Mouse (Mus musculus) hindbrain, postnatal 0 days (tissue): ENCODE results near the gene Swsap1. TPM values are rescaled to one million over a fixed set of nuclear protein-coding genes. Genes with fewer than 3 reads are reported as not detected.

Experiments
- ATAC-seq: fragments of 200-750 bp; cut with Nextera tagmentation; 2 replicates; pipeline ENCODE4 v1.8.0; 2017; ENCODE audit warnings: mild to moderate bottlenecking, moderate TSS enrichment, moderate library complexity
- DNase-seq: peaks from one replicate; pipeline ENCODE4 v3.0.0-alpha.2; 2015; ENCODE audit warnings: low spot score
- H3K27ac ChIP-seq: fragments of 300-500 bp; sonication (generic); 2 replicates; pipeline ENCODE4 v1.5.1; 2014; ENCODE audit warnings: mild to moderate bottlenecking
- H3K27me3 ChIP-seq: fragments of 300-500 bp; sonication (generic); 2 replicates; pipeline ENCODE4 v1.6.1; 2014; ENCODE audit warnings: low read length, mixed read lengths; ENCODE audit not compliant: insufficient read depth
- H3K36me3 ChIP-seq: fragments of 300-500 bp; sonication (generic); 2 replicates; pipeline ENCODE4 v1.6.1; 2014; ENCODE audit warnings: low read length, mixed read lengths; ENCODE audit not compliant: insufficient read depth
- H3K4me1 ChIP-seq: fragments of 300-500 bp; sonication (generic); 2 replicates; pipeline ENCODE4 v1.6.1; 2014; ENCODE audit warnings: antibody characterized with exemption, low read length, mixed read lengths; ENCODE audit not compliant: insufficient read depth
- H3K4me2 ChIP-seq: fragments of 300-500 bp; sonication (generic); 2 replicates; pipeline ENCODE4 v1.6.1; 2014; ENCODE audit warnings: low read depth, mild to moderate bottlenecking, low read length, moderate library complexity, mixed read lengths
- H3K4me3 ChIP-seq: fragments of 300-500 bp; sonication (generic); 2 replicates; pipeline ENCODE4 v1.5.1; 2014; ENCODE audit warnings: low read length
- H3K9ac ChIP-seq: fragments of 300-500 bp; sonication (generic); replicated peaks from 2 replicates; pipeline ENCODE4 v1.6.1; 2014; ENCODE audit warnings: mild to moderate bottlenecking, low read length, moderate library complexity, mixed read lengths
- H3K9me3 ChIP-seq: fragments of 300-500 bp; sonication (generic); 2 replicates; pipeline ENCODE4 v1.6.1; 2016; ENCODE audit warnings: low read length, mixed read lengths
- CTCF ChIP-seq: IDR thresholded peaks from 2 replicates; pipeline ENCODE4 v1.5.1; 2016; ENCODE audit warnings: antibody characterized with exemption, control low read depth, low read depth
- WGBS: fragments of 180-500 bp; shearing (Covaris S2); extraction: QIAGEN DNeasy Blood & Tissue Kit; methylation state at CpG from one replicate; pipeline ENCODE4 v1.1.7; 2014; 5-methylcytosine and 5-hydroxymethylcytosine counted together
- polyA plus RNA-seq: library from polyadenylated mRNA; unstranded; fragments of >200 nt; fragmentation: Nextera tagmentation; extraction: Ambion mirVana; gene quantifications from 2 replicates; pipeline ENCODE4 v1.2.1, GENCODE M21; 2015
- total RNA-seq: library from RNA; depleted of rRNA; stranded (reverse); fragments of >200 nt; gene quantifications from 2 replicates; pipeline ENCODE4 v1.2.3, GENCODE M21; 2014

The Swsap1 gene
- total and polyA plus RNA-seq, 2 experiments from 2014 or later = 9.0 to 35.8 TPM

DNA sequence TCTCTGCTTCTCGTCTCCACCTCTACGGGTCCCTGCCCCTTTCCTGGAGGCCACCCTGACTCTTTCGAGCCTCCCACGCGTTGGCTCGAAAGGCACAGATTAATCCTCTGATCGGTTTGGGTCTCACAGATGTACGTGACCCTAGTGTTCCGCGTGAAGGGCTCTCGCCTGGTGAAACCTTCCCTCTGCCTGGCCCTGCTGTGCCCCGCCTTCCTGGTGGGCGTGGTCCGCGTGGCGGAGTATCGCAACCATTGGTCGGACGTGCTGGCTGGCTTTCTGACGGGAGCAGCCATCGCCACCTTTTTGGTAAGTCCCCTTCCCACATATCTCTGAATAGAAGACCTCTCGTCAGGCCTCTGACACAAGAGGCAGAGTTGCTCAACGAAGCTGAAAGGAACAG, 11.3 kb upstream of the Swsap1 start:
- H3K27ac ChIP-seq = no peak overlapping the region
- H3K27me3 ChIP-seq = no peaks in the 10 kb centered on the region
- no peak for ATAC-seq
- TF ChIP-seq CTCF = no peak
- peaks cover 21% of the 10 kb centered on the region; the same call in 1 of the 2 replicates for H3K36me3 ChIP-seq
- H3K4me1 ChIP-seq = no peaks in the 10 kb centered on the region
- no peak for DNase-seq
- WGBS = 30% methylated on average over 23 of the region's 23 CpGs
- H3K4me2 ChIP-seq = no peak overlapping the region
- no peak overlapping the region for H3K9ac ChIP-seq
- no peak overlapping the region for H3K4me3 ChIP-seq
- H3K9me3 ChIP-seq = no peaks in the 10 kb centered on the region

GRCm38 (mm10) chr9:21947540-21948130, 7.9 kb upstream of the Swsap1 start:
- Histone ChIP-seq H3K4me1 (no peaks in the 10 kb centered on the region), H3K9me3 (no peaks in the 10 kb centered on the region), H3K9ac (no peak overlapping the region), H3K4me2 (no peak overlapping the region), H3K27ac (no peak overlapping the region), H3K36me3 (peaks cover 12% of the 10 kb centered on the region; the same call in 1 of the 2 replicates), H3K27me3 (no peaks in the 10 kb centered on the region), H3K4me3 (no peak overlapping the region)
- no peak for ATAC-seq
- no peak for TF ChIP-seq CTCF
- 11% methylated on average over 28 of the region's 28 CpGs for WGBS
- no peak for DNase-seq

DNA sequence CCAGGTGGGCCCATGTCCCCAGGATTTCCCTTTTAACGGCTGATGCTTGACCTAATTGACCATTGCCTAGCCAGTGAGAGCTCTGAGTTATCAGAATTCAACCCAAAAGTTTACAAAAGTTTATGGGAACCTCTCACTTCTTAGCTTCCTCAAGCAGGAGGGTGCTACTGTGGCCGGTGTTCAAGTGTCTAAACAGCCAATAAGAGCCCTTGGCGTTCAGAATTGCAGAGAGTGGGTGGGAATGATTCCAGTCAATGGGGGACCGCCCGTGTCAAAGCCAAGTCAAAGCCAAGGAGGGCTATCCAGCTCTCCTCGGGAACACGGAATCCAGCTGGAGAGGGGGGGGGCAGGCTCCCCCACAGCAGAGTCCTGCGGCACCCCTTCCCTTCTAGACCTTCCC, 7.4 kb upstream of the Swsap1 start:
- Histone ChIP-seq H3K4me1 (peaks cover under 1% of the 10 kb centered on the region; the same call in 1 of the 2 replicates), H3K27ac (no peak overlapping the region), H3K27me3 (no peaks in the 10 kb centered on the region), H3K9ac (no peak overlapping the region), H3K4me3 (no peak overlapping the region), H3K9me3 (no peaks in the 10 kb centered on the region), H3K36me3 (peaks cover 12% of the 10 kb centered on the region; the same call in 1 of the 2 replicates), H3K4me2 (no peak overlapping the region)
- no peak for TF ChIP-seq CTCF
- DNase-seq = no peak
- ATAC-seq = no peak
- WGBS = 61% methylated on average over 8 of the region's 8 CpGs

- H3K9ac ChIP-seq = no peak overlapping the region
- H3K4me2 ChIP-seq = no peak overlapping the region
- H3K4me1 ChIP-seq = peaks cover 4% of the 10 kb centered on the region; the same call in 1 of the 2 replicates
- peaks cover 12% of the 10 kb centered on the region; the same call in 1 of the 2 replicates for H3K36me3 ChIP-seq
- TF ChIP-seq CTCF = no peak
- ATAC-seq = no peak
- no peak for DNase-seq
- H3K27ac ChIP-seq = no peak overlapping the region
- H3K9me3 ChIP-seq = no peaks in the 10 kb centered on the region
- no peaks in the 10 kb centered on the region for H3K27me3 ChIP-seq
- H3K4me3 ChIP-seq = no peak overlapping the region
- WGBS = 56% methylated on average over 6 of the region's 6 CpGs
Measured at GRCm38 (mm10) chr9:21948790-21949189, 6.8 kb upstream of the Swsap1 start.

DNA sequence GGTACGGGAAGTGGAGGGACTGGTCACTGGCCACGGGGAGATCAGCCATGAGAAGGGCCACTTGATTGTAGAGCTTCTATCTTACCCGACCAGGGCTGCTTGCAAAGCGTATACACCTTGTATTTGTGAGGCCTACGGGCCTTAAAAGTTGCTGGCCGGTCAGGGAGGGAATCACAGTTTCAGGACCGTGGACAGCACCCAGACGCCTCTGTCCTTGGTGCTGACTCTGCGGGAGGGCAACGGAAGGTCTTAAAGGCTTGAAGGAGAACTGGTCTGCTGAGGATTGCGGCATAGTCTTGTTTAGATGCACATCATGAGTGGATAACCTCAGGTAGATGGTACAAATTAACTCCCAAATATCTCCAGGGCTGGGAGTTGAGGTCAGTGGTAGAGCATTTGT, 5.2 kb upstream of the Swsap1 start:
- Histone ChIP-seq H3K27me3 (no peaks in the 10 kb centered on the region), H3K9me3 (no peaks in the 10 kb centered on the region), H3K4me2 (no peak overlapping the region), H3K27ac (no peak overlapping the region), H3K4me3 (no peak overlapping the region), H3K36me3 (peaks cover 12% of the 10 kb centered on the region; the same call in 1 of the 2 replicates), H3K9ac (no peak overlapping the region), H3K4me1 (peaks cover 4% of the 10 kb centered on the region; the same call in 1 of the 2 replicates)
- ATAC-seq (no peak), DNase-seq (peak; percentile 42)
- no peak for TF ChIP-seq CTCF
- WGBS = 25% methylated on average over 11 of the region's 11 CpGs

- H3K9ac ChIP-seq = no peak overlapping the region
- ATAC-seq = no peak
- 90% methylated on average over 3 of the region's 3 CpGs for WGBS
Measured at GRCm38 (mm10) chr9:21951977-21952376, 3.6 kb upstream of the Swsap1 start.

GRCm38 (mm10) chr9:21953600-21953999, 2.0 kb upstream of the Swsap1 start:
- no peaks in the 10 kb centered on the region for H3K9me3 ChIP-seq
- peaks cover 8% of the 10 kb centered on the region; the same call in 1 of the 2 replicates for H3K4me1 ChIP-seq
- DNase-seq (peak; percentile 82), ATAC-seq (no peak)
- no peaks in the 10 kb centered on the region for H3K36me3 ChIP-seq
- peak overlapping the region; percentile 3; the same call in 1 of the 2 replicates for H3K27ac ChIP-seq
- no peak overlapping the region for H3K4me3 ChIP-seq
- H3K9ac ChIP-seq = no peak overlapping the region
- WGBS = 8% methylated on average over 3 of the region's 3 CpGs
- no peak overlapping the region for H3K4me2 ChIP-seq
- no peaks in the 10 kb centered on the region for H3K27me3 ChIP-seq
- TF ChIP-seq CTCF = no peak

More at GRCm38 (mm10) chr9:21951977-21952376, 3.6 kb upstream of the Swsap1 start:
- Histone ChIP-seq H3K4me1 (peaks cover 8% of the 10 kb centered on the region; the same call in 1 of the 2 replicates), H3K9me3 (no peaks in the 10 kb centered on the region), H3K27ac (no peak overlapping the region), H3K36me3 (peaks cover 12% of the 10 kb centered on the region; the same call in 1 of the 2 replicates), H3K4me2 (no peak overlapping the region), H3K4me3 (no peak overlapping the region), H3K27me3 (no peaks in the 10 kb centered on the region)
- DNase-seq = no peak
- peak; percentile 62 for TF ChIP-seq CTCF
